Mouse (Mus musculus): ENCODE measurements around the gene Pofut1.
"Not testable (repeated sequence)": the region's sequence is repeated elsewhere in the genome, so short reads cannot be mapped to it uniquely, and the experiment has no call there.

Pofut1 gene

GRCm38 (mm10) chr2:153238406-153238805 is 2.9 kb upstream of the Pofut1 start:
- intact Hi-C loops (cut with DNase I): no loop called here

GRCm38 (mm10) chr2:153239021-153239859 is 2.1 kb upstream of the Pofut1 start:
- intact Hi-C loops (cut with DNase I): no loop called here

- intact Hi-C loops (cut with DNase I): loop anchor here (5.0 kb wide), 1 partner anchor 78 kb away; the partner anchor contains the start of gene Tm9sf4
These were observed 1.4 kb upstream of the Pofut1 start for GRCm38 (mm10) chr2:153239860-153240480.

- intact Hi-C loops (cut with DNase I): loop anchor here (5.0 kb wide), 1 partner anchor 78 kb away; the partner anchor contains the start of gene Tm9sf4
These were observed 565 bp upstream of the Pofut1 start for GRCm38 (mm10) chr2:153240701-153241235.

- intact Hi-C loops (cut with DNase I): loop anchor here (5.0 kb wide), 1 partner anchor 80 kb away; the partner anchor contains the start of gene Tm9sf4
These were observed 823 bp downstream of the Pofut1 start for GRCm38 (mm10) chr2:153242156-153242555.

- intact Hi-C loops (cut with DNase I): no loop called here
These were observed 8.4 kb downstream of the Pofut1 start for GRCm38 (mm10) chr2:153249751-153250150.

- intact Hi-C loops (cut with DNase I): no loop called here
These were observed 15.3 kb downstream of the Pofut1 start for GRCm38 (mm10) chr2:153256604-153257003.

- intact Hi-C loops (cut with DNase I): no loop called here
These were observed 17.9 kb downstream of the Pofut1 start for GRCm38 (mm10) chr2:153259030-153259863.

GRCm38 (mm10) chr2:153259864-153260674 is 18.7 kb downstream of the Pofut1 start:
- intact Hi-C loops (cut with DNase I): no loop called here

- intact Hi-C loops (cut with DNase I): no loop called here
These were observed 21.7 kb downstream of the Pofut1 start for GRCm38 (mm10) chr2:153263053-153263452.

- intact Hi-C loops (cut with DNase I): no loop called here
These were observed 26.0 kb downstream of the Pofut1 start for GRCm38 (mm10) chr2:153267331-153267730.

- intact Hi-C loops (cut with DNase I): not testable (repeated sequence)
These were observed 29.0 kb downstream of the Pofut1 start for GRCm38 (mm10) chr2:153270231-153270915.

GRCm38 (mm10) chr2:153274200-153274918 is 33.0 kb downstream of the Pofut1 start:
- intact Hi-C loops (cut with DNase I): not testable (repeated sequence)

GRCm38 (mm10) chr2:153274919-153275247 is 33.5 kb downstream of the Pofut1 start:
- intact Hi-C loops (cut with DNase I): no loop called here

GRCm38 (mm10) chr2:153275577-153275976 is 34.2 kb downstream of the Pofut1 start:
- intact Hi-C loops (cut with DNase I): not testable (repeated sequence)

- intact Hi-C loops (cut with DNase I): no loop called here
These were observed 35.1 kb downstream of the Pofut1 start for GRCm38 (mm10) chr2:153276440-153276839.

GRCm38 (mm10) chr2:153276846-153277245 is 35.5 kb downstream of the Pofut1 start:
- intact Hi-C loops (cut with DNase I): not testable (repeated sequence)

GRCm38 (mm10) chr2:153278357-153278756 is 37.0 kb downstream of the Pofut1 start:
- intact Hi-C loops (cut with DNase I): no loop called here

GRCm38 (mm10) chr2:153283919-153284318 is 42.6 kb downstream of the Pofut1 start:
- intact Hi-C loops (cut with DNase I): no loop called here

All from adrenal gland (tissue).